Mouse (Mus musculus) retina, postnatal 7 days (tissue): ENCODE measurements around the gene Map2k6.
A peak's percentile ranks its signal among the peaks of the same experiment; 100 is the strongest.
"Not testable (repeated sequence)": the region's sequence is repeated elsewhere in the genome, so short reads cannot be mapped to it uniquely, and the experiment has no call there.

Experiments
- DNase-seq: peaks from one replicate; pipeline ENCODE4 v3.0.0-alpha.2; 2012; ENCODE audit warnings: low read depth, low spot score

Map2k6 gene

DNA sequence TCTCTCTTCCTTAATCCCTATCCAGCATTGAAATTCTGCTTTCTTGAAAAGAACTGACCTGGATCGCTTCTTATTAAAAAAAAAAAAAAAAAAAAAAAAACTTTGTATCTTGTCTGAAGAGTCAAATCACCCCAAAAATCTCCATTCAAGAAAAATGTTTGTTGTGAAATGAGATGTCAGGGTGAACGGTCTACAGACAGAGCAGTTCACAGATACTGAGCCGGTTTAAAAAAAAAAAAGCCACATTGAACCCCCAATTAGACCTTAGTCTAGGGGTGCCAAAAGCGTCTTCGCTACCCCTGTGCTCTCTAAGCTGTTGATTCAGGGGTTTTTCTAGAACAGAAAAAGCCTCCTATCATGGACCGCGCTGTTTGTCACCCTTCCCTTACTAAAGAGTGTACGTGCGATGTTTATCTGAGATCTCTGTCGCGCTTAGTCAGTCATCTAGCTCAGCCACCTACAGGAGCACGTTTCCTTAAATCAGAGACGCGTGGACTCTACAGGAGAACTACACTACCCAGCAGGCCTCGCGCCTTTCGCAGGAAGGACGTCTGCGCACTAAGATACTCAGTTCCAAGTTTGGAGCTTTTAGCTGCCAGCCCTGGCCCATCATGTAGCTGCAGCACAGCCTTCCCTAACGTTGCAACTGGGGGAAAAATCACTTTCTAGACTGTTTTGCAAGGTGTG lies at the start of gene Map2k6:
Gene Map2k6, plus strand, starts transcription at position 570 of the 687 bp plus-strand sequence.
- peak; percentile 35 for DNase-seq

DNA sequence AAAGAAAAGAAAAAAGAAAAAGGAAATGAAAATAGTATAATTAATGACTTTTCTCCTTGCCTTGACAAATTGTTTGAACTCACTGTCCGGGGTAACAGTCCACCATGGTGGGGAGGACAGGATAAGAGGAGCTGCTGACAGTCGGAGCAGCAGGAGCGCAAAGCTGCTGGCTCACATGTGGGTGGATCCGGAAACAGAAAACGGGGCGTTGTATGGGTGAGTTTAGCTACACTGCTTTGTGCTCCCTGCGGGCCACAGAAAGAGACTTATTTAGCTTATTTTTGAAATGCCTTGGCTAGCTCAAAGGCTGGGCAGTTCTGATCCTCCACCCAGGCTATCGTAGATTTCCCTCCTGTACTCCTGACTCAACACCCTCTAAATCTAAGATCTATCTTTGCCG lies 44.7 kb upstream of the Map2k6 start:
- DNase-seq, result no peak

DNA sequence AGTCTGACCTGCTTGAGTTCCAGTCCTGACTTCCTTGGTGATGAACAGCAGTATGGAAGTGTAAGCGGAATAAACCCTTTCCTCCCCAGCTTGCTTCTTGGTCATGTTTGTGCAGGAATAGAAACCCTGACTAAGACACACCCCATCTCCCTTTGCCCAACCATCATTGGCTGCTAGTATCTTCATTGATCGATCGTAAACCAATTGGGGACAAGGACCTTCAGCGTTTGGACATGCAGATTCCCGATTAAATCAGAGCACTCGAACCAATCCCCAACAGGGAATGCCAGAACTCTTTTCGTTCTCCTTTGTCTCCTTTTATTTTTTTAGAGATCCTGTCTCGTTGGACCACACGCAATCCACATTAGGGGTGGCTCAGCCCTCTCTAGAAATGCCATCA lies 43.8 kb upstream of the Map2k6 start:
- DNase-seq, result not testable (repeated sequence)

DNA sequence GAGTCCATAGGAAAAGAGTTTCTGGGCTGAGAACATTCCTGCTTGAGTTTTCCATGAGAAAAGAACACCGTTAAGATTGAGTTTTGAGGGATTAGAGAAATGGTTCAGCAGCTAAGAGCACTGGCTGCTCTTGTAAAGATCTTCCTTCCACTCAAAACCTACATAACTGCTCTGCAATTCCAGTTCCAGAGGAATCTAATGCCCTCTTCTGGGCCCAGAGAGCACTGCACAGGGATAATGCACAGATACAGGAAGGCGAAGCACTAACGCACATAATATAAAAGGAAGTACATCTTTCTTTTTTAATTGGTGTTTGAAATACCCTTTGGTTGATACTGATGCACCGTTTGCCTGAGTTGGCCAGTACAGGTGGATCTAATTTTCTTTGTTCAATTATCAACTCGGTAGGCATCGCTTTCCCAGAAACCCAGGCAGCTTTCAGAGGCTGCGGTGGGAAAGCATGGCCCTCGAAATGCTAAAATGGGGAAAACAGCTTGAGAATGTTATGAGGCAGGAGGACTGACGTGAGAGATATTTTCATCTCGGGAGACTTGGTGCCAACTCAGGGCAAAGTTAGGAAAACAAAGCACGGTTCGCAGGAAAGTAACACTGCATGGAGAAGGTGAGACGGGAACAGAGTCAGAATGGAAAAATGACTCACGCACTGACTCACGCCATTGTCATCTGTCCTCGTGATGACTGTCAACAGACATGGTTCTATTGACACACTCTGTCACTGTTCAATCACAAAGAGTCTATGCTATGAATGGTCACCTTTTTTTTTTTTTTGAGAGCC lies 41.0 kb upstream of the Map2k6 start:
- peak; percentile 19 for DNase-seq

DNA sequence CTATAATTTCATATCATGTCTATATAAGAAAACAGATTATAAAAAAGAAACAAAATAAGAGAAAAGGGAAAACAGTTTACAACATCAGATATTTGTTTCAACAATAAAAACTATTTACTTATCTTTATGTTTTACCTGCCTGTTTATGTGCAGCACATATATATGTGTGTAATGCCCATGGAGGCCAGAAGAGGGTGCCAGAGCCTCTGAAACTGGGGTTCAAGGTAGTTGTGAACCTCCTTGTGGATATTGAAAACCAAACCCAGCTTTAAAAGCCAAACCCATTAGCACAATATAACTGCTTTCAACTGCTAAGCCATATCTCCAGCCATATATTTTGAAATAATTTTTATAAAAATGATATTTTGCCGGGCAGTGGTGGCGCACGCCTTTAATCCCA lies 33.9 kb upstream of the Map2k6 start:
- DNase-seq, result peak; percentile 11

DNA sequence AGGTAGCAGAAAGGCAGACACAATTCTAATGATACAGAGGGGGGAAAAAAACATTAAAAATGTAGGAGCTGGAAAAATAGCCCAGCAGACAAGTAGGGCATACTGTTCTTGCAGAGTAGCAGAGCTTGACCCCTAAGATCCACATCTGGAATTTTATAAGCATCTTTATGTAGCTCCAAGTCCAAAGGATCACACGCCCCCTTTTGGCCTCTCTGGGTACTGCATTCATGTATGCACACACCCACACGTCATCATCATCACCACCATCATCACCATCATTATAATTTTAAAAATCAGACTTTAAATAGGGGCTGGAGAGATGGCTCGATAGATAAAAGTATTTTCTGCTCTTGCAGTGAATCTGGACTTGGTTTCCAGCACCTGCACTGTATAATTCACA lies 32.0 kb upstream of the Map2k6 start:
- no peak for DNase-seq

DNA sequence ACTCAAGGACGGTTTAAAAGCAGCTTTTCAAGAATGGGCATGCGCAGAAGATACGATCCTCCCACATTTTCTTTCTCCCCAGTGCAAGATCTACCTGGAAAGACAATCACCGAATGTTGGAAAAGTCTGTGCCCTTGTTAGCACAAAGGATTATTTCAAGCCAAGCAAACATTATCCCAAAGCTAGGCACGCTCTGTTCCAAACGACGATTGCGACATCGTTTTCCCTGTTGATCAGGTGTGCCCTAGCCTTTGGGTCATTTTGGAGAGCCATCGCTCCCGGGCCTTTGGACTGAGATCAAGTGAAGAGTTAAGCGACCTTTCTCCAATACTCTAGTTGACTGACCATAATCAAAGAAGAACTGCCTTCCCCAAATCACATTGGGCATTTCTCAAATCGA lies 31.3 kb upstream of the Map2k6 start:
- DNase-seq, result no peak

DNA sequence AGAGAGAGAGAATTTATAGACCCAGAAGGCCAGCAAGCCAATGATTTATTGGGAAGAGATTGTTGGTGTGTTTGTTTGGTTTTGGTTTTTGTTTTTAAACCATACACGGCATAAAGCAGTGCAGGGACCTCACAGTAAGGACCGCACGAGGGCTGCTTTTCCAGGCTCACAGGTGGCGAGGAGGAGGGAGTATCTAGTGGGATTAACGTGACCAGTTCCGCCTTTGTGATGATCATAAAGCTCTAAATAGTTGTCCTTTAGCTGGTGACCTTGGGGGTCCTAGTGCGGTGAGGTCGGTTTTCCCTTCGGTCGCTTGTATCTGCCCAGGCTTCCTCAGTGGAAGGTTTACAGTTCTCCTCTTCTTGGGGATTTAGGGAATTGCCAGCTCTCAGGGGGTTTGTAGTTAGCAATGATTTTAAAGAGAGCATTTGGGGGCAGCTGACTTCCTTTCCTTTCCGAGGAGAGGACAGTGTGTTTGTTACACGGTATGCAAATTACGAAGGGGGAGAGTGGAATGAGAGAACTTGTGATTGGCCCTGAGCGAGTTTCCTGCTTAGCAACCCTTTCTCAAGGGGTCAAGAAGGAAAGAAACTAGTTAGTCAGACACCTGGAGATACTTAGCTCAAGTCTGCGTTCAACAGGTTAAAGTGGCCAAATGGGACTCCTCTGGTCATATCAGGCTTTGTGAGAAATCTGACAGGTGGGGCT lies 29.5 kb upstream of the Map2k6 start:
- DNase-seq, result no peak

DNA sequence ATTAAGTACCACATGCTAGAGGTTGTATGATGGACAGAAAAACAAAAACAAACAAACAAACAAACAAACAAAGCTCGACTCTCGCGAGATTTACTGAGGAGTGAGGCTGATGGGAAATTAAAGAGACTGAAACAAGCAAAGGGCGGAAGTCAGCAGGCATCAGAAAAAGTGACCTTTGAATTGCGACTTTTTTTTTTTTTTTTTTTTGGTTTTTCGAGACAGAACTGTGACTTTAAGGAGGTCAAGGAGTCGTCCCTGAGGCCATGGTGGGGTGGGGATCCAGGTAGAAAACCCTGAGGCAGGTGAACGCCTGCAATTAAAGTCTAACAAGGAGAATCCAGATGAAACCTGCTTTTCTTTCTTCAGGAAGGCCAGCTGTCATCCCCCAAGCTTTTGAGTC lies 27.1 kb upstream of the Map2k6 start:
- no peak for DNase-seq

DNA sequence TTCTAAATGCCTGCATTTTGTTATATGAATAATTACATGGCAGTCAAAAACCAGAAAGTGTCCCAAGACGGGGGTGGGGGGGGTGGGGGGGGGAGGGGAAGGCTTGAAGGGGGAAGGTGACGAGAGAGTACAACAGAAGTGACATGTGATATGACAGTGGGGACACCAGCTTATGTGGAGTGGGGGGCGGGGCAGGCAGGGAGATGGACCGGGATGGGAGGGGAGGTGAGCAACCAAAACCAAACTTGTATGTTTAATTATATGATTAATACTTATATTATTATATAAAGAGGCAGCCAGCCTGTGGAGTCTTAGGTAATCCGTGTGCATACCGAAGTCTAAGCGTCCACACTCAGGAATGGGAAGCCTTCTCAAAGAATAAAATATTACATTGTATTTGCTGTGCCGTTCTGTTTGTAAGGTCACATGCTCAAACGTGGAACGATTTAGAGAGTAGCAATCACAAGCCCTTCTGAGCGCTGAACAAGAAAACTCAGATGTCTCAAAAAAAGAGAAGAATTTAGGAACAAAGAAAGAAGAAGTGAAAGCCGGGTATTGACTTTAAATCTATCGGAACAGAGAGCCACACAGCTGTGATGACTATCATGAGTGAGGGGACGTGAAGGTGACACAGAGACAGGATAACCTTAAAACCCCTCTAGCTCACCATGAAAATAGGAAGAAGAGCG lies 26.5 kb upstream of the Map2k6 start:
- no peak for DNase-seq

DNA sequence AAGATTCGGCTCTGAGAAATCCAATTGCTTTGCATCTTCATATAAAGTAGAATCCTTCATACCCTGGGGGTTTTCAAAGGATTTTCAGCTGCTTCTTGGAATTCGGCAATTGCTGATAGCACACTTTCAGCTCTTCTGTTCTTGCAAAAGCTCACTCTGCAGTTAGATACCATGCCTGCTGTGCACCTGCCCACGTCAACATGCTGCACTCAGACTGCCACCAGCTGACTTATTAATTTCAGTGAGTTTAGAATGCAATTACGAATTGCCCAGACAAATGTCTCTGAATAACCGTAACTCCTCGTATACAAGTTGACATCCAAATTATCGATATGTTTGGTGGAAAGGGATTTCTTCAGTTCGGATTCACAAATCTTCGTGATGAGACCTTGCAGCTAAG lies 24.9 kb upstream of the Map2k6 start:
- no peak for DNase-seq

DNA sequence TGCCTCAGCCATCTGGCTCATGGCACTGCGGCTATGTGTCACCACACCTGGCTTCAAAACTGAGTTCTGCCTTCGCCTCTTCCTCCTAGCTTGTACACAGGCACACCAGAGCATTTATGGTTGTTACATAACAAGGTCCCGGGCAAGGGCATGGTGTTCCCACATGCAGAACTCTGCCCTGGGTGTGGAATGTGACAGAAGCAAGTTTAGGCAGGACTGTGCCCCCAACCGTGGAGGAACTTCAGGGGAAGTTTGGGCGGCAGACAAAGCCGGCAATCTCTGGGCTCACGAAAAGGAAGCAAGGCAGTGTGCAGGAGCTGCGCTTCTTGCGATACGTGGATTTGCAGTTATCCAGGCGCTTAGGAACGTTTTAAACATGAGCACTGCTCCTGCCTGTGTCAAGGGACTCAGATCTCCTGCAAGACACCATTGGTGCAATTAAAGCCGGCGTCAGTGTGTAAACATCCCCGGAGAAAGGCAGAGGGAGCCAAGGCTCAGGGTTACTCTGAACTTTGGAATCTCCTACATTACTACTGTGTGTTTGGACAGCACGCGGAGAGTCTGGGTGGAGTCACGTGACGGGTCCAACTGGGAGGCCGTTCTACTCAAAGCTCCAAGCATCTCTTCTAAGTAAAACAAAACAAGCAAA lies 19.1 kb upstream of the Map2k6 start:
- DNase-seq, result peak; percentile 5

DNA sequence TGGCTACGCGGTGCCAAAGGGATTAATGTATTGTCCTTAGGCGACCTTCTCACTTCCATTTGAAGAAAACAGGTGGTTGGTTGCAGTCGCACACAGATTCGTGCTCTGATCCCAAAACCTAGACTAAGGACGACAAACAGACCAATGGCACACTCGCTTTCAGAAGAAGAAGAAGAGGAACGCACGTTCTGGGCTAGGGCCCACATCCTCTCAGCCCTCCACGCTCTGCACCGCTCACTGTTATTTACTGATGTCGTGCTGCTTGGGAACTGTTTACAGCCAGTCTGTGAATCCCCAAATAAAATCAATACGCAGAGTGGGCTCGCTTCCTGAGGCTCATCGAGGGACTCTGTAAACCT lies 18.6 kb upstream of the Map2k6 start:
- no peak for DNase-seq

DNA sequence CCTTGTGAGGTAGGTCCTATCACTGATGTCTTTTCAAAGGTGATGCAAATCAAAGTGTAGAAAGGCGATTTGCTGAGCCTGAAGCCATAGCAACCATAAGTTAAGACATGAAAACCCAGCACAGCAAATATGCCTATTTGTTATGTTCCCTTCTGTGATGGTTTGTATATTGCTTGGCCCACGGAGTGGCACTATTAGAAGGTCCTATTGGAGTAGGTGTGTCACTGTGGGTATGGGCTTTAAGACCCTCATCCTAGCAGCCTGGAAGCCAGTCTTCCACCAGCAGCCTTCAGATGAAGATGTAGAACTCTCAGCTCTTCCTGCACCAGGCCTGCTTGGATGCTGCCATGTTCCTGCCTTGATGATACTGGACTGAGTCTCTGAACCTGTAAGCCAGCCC lies 13.4 kb upstream of the Map2k6 start:
- DNase-seq, result no peak

DNA sequence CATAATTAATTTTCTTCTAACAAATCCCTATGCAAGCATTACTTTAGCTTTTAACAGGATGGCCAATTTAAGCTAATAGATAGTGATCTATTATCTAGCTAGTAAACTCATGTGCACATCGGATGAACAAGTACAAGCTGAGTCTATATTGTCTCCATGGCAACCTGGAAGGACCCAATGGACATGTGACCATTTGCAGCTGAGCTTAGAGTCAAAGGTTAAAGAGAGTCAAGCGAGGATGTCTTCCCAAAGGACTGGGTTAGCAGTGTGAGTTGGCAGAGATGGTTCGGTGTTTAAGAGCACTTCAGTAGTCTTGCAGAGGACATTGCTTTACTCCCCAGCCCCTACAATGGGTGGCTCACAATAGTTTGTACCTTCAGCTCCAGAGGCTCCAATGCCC lies 6.2 kb upstream of the Map2k6 start:
- no peak for DNase-seq

DNA sequence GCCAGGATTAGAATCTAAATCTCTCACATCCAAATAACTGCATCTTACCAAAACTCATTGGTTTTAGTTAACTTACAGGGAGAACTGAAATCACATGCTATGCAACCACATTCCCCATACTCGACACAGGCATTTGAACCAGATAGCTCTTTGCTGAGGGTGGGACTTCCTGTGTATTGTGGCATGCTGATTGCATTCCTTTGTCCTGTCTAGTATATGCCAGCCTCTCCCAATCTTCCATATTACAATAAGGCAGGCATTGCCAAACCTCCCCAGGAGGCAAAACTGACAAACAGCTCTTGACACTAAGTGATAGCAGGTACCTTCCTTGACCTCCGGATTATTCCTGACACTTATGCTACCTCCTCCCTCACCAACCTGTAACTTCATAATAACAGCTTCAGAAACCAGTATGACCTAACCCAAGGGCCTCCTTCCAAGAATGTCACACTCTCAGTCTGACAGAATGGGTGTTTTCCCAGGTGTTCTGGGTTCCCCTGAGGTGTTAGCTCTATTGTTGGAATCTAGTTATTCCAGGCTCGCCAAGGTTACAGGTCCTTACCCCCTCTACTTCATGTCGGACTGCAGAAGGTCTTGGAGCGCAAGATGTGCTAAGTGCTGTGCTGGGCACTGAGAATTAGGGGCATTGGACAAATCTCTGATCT lies 4.0 kb upstream of the Map2k6 start:
- DNase-seq, result no peak

DNA sequence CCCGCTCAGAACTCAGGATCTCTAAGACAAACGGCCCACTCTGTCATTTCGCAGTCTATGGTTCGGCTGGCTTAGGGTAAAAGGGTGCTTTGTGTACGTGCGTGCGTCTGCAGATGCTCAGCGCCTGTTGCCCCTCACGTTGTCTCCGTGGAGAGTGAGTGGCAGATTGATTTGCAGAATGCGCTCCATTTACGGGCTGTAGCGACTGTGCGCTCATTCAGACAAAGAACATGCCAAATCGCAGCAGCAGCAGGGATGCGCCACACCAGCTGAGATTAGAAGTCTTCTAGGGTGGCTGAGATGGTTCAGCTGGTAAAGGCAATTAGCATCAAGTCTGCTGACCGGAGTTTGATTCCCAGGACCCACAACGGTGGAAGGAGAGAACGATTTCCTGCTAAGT lies 2.8 kb upstream of the Map2k6 start:
- DNase-seq, result no peak

DNA sequence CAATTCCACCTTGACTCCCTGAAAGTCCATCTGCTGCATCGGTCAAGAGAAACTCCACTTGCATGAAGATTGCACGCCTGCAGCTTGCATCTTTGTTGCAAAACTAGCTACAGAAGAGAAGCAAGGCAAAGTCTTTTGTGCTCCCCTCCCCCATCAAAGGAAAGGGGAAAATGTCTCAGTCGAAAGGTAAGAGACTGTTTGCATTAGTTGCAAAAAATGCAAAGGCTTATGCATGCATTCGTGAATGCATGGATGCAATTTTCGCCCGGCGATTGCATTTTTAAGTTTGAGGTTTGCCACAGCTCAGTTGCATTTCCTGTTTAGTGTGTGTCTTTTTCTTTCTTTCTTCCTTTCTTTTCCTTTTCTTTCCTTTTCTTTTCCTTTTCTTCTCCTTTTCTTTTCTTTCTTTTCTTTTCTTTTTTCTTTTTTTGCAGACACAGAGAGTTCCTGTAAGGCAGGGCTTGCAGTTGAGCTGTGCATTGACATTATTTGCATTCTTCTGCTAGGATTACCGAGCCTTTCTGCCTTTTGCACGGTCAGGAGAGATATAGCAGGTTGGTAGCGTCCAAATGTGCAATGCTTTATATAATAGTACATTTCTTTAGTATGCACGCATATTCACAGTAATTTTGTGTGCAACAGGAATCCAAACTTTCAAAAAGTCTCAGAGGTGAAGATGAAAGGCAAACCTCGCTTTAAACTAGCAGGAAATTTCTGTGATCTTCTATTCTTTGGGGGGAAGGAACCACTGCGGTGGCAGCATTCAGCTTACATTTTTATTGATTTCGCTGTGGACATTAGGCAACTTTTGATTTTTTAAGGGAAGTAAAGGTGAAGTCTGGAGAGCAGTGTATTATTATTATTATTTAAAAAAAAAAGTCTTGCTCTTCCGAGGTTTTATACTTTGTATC lies 573 bp downstream of the Map2k6 start:
- no peak for DNase-seq

DNA sequence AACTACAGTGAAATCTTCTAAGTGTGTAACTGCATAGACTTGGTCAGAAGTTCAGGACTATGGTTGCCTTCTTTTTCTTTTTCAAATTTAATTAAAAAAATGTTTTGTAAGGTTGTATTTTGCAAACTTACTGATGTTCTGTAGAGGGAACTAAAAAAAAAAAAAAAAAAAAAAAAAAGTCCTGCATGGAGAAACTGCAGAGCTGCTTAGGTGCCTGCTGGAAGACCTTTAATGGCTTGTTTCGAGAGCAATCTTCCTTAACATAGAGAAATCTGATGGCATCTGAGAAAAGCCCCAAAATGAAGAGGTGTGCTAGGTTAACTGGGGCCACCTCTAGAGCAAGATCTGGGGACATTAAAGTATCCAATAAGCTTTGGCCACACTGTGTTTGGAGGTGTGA lies 1.4 kb downstream of the Map2k6 start:
- no peak for DNase-seq

DNA sequence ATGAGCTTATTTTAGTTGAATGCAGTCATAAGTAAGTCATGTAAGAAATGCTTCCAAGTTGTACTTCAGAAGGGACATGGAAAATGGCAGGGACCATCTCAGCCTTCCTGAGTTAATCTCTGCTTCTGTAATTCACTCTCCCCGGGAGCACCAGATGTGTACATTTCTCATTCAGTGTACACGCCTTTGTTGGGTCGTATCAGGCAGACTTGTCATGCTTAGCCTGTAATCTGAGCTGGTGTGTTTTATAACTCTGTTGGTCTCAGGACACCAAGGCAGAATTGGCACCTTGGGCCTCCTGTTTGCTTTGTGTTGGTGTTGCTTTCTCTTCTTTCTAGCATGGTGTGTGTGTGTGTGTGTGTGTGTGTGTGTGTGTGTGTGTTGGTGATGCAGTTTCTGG lies 3.7 kb downstream of the Map2k6 start:
- DNase-seq, result no peak
